Mouse (Mus musculus) liver, adult 2 months (tissue): ENCODE results near the gene Gm11756. TPM values are rescaled to one million over a fixed set of nuclear protein-coding genes. Genes with fewer than 3 reads are reported as not detected.
"Not testable (repeated sequence)": the region's sequence is repeated elsewhere in the genome, so short reads cannot be mapped to it uniquely, and the experiment has no call there.

Experiments used
- DNase-seq: peaks from one replicate; pipeline ENCODE4 v3.0.0-alpha.2; 2011; ENCODE audit warnings: low read depth, low spot score; ENCODE audit errors: extremely low read depth
- H3K27ac ChIP-seq: fragments of 200-500 bp; replicated peaks from 2 replicates; pipeline ENCODE4 v1.5.1; 2012; ENCODE audit warnings: low read depth, mild to moderate bottlenecking, control low read depth, inconsistent platforms, low read length; ENCODE audit not compliant: insufficient read depth
- H3K27me3 ChIP-seq: fragments of 200-500 bp; 2 replicates; pipeline ENCODE4 v1.6.1; 2012; ENCODE audit warnings: mild to moderate bottlenecking, moderate library complexity, low read length, inconsistent platforms; ENCODE audit not compliant: control insufficient read depth, insufficient read depth
- H3K36me3 ChIP-seq: fragments of 200-500 bp; 2 replicates; pipeline ENCODE4 v1.6.1; 2012; ENCODE audit warnings: low read length, inconsistent platforms; ENCODE audit not compliant: control insufficient read depth, insufficient read depth
- H3K4me1 ChIP-seq: fragments of 200-500 bp; 2 replicates; pipeline ENCODE4 v1.6.1; 2011; ENCODE audit warnings: low read length; ENCODE audit not compliant: control insufficient read depth, insufficient read depth
- H3K4me3 ChIP-seq: fragments of 200-500 bp; 2 replicates; pipeline ENCODE4 v1.5.1; 2011; ENCODE audit warnings: low read depth, mild to moderate bottlenecking, control low read depth, low read length, moderate library complexity; ENCODE audit not compliant: insufficient read depth
- H3K79me2 ChIP-seq: fragments of 200-500 bp; 2 replicates; pipeline ENCODE4 v1.6.1; 2012; ENCODE audit warnings: inconsistent platforms, mild to moderate bottlenecking, low read length, moderate library complexity; ENCODE audit not compliant: control insufficient read depth, insufficient read depth
- H3K9ac ChIP-seq: fragments of 200-500 bp; 2 replicates; pipeline ENCODE4 v1.6.1; 2012; ENCODE audit warnings: low read depth, mild to moderate bottlenecking, control low read depth, inconsistent platforms, low read length
- CTCF ChIP-seq: fragments of 200-500 bp; IDR thresholded peaks from 2 replicates; pipeline ENCODE4 v1.5.1; 2011; ENCODE audit warnings: low read depth, low read length, control low read depth
- POLR2A ChIP-seq: fragments of 200-500 bp; IDR thresholded peaks from 2 replicates; pipeline ENCODE4 v1.6.1; 2011; ENCODE audit warnings: low read length, control low read depth; ENCODE audit not compliant: insufficient read depth; ENCODE audit errors: extremely low read depth
- WGBS: fragments of 180-500 bp; shearing (Covaris S2); methylation state at CpG from one replicate; pipeline ENCODE4 v1.1.7; 2018; 5-methylcytosine and 5-hydroxymethylcytosine counted together
- polyA plus RNA-seq: library from polyadenylated mRNA; depleted of rRNA; stranded (reverse); fragments of >200 nt; gene quantifications from 2 replicates; pipeline ENCODE4 v1.2.3, GENCODE M21; 2012; rRNA removed
- total RNA-seq: library from RNA; depleted of rRNA; stranded (reverse); fragments of >200 nt; gene quantifications from 2 replicates; pipeline ENCODE4 v1.2.3, GENCODE M21; 2014; rRNA removed

The Gm11756 gene
- total RNA-seq (not detected in 2 replicates), polyA plus RNA-seq (not detected in 2 replicates)

DNA sequence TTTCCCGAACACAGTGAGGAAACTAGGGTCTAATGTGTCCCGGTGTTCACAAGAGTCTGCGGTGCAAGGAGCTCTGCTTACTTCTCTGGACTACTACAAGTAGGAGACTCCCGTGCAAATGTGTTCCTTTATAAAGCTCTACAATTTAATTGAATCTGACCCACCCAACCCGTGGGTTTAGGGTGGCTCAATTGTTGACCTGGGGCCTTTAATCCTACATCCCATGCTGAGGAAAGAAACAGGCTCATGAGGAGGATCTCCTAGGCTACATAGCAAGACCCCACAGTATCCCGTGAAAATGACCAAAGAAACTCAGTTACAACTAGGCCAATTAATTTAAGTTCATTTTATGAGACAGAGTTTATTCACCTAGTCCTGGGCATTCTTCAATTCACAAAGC is at the start of gene Gm11756:
Gene Gm11756 (minus strand): TSS at position 101 of the 400 bp plus-strand sequence.
- not testable (repeated sequence) for H3K36me3 ChIP-seq, DNase-seq, H3K27me3 ChIP-seq, H3K9ac ChIP-seq, H3K4me3 ChIP-seq, H3K27ac ChIP-seq, H3K4me1 ChIP-seq, H3K79me2 ChIP-seq
- WGBS = 78% methylated on average over 6 of the region's 6 CpGs

DNA sequence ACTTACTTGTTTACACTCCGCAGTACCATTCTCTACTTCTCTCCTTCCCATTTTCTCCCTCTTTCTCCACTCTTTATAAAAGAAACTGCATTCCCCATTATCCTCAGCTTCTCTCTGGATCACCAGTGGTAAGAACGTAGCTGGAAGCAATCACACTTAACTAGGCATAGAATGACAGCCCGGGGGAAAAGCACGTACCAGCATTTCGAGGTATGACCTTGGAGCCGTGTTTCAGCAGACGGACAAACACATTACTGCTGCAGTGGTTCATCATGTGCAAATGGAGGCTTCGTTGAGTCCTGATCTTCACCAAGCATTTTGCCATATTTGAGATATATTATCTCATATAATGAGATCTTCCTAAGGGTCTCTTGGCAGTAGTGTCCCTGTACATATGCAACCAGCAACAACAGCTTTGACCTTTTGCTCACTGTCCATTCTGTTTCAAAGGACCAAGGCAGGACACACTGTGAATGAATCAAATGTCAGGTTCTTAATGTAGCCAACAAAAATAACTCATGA is 29.9 kb upstream of the Gm11756 start, which contains the start of gene 2310002L09Rik:
Gene 2310002L09Rik (minus strand): TSS at position 472 of the 522 bp plus-strand sequence.
- H3K27ac ChIP-seq = no peak within 1 kb of the TSS
- no peak within 1 kb of the TSS for H3K4me3 ChIP-seq
- DNase-seq = no peak
- no peak within 1 kb of the TSS for H3K9ac ChIP-seq
- no peaks in the 10 kb centered on the region for H3K27me3 ChIP-seq
- H3K4me1 ChIP-seq = no peaks in the 10 kb centered on the region
- no peaks in the 10 kb centered on the region for H3K36me3 ChIP-seq
- H3K79me2 ChIP-seq = no peaks in the 10 kb centered on the region
- WGBS = 79% methylated on average over 8 of the region's 8 CpGs
- TF ChIP-seq POLR2A = no peak
- TF ChIP-seq CTCF = no peak

DNA sequence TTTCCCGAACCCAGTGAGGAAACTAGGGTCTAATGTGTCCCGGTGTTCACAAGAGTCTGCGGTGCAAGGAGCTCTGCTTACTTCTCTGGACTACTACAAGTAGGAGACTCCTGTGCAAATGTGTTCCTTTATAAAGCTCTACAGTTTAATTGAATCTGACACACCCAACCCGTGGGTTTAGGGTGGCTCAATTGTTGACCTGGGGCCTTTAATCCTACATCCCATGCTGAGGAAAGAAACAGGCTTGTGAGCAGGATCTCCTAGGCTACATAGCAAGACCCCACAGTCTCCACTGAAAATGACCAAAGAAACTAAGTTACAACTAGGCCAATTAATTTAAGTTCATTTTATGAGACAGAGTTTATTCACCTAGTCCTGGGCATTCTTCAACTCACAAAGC is 14.7 kb downstream of the Gm11756 start, which contains the start of gene Gm13871:
Gene Gm13871 (minus strand): TSS at position 101 of the 400 bp plus-strand sequence.
- H3K79me2 ChIP-seq, H3K27me3 ChIP-seq: not testable (repeated sequence)
- no CpG with 5 or more reads among the region's 4 CpGs for WGBS

DNA sequence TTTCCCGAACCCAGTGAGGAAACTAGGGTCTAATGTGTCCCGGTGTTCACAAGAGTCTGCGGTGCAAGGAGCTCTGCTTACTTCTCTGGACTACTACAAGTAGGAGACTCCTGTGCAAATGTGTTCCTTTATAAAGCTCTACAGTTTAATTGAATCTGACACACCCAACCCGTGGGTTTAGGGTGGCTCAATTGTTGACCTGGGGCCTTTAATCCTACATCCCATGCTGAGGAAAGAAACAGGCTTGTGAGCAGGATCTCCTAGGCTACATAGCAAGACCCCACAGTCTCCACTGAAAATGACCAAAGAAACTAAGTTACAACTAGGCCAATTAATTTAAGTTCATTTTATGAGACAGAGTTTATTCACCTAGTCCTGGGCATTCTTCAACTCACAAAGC is 29.5 kb downstream of the Gm11756 start, which contains the start of gene Gm11757:
Gene Gm11757 (minus strand): TSS at position 101 of the 400 bp plus-strand sequence.
- not testable (repeated sequence) for H3K36me3 ChIP-seq, H3K27ac ChIP-seq, DNase-seq, H3K4me3 ChIP-seq, H3K27me3 ChIP-seq, H3K4me1 ChIP-seq, H3K9ac ChIP-seq, H3K79me2 ChIP-seq
- no CpG with 5 or more reads among the region's 4 CpGs for WGBS

More for the DNA sequence above, 14.7 kb downstream of the Gm11756 start, which contains the start of gene Gm13871:
- H3K4me3 ChIP-seq, H3K36me3 ChIP-seq, H3K4me1 ChIP-seq, DNase-seq, H3K9ac ChIP-seq, H3K27ac ChIP-seq: not testable (repeated sequence)

DNA sequence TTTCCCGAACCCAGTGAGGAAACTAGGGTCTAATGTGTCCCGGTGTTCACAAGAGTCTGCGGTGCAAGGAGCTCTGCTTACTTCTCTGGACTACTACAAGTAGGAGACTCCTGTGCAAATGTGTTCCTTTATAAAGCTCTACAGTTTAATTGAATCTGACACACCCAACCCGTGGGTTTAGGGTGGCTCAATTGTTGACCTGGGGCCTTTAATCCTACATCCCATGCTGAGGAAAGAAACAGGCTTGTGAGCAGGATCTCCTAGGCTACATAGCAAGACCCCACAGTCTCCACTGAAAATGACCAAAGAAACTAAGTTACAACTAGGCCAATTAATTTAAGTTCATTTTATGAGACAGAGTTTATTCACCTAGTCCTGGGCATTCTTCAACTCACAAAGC is 44.4 kb downstream of the Gm11756 start, which contains the start of gene Gm11758:
Gene Gm11758 (minus strand): TSS at position 101 of the 400 bp plus-strand sequence.
- not testable (repeated sequence) for H3K4me1 ChIP-seq, H3K27ac ChIP-seq, H3K27me3 ChIP-seq, H3K79me2 ChIP-seq, DNase-seq, H3K4me3 ChIP-seq, H3K36me3 ChIP-seq, H3K9ac ChIP-seq
- WGBS = no CpG with 5 or more reads among the region's 4 CpGs

Other genes with a start within 250 kb of the Gm11756 start
- gene Gm428, start 237.2 kb downstream of the Gm11756 start, total RNA-seq = not detected in 2 replicates
- not detected in 2 replicates for gene Gm428, start 237.2 kb downstream of the Gm11756 start, polyA plus RNA-seq
- gene Rasef, start 129.8 kb downstream of the Gm11756 start, total RNA-seq = under 0.01 and 0.07 TPM in 2 replicates
- gene Rasef, start 129.8 kb downstream of the Gm11756 start, polyA plus RNA-seq = 0.04 TPM in 1 of 2 replicates, not detected in the other
- not detected in 2 replicates for gene Gm11758, start 44.5 kb downstream of the Gm11756 start, total RNA-seq
- not detected in 2 replicates for gene Gm11758, start 44.5 kb downstream of the Gm11756 start, polyA plus RNA-seq
- not detected in 2 replicates for gene Gm11757, start 29.6 kb downstream of the Gm11756 start, total RNA-seq
- gene Gm11757, start 29.6 kb downstream of the Gm11756 start, polyA plus RNA-seq = not detected in 2 replicates
- gene Gm13871, start 14.8 kb downstream of the Gm11756 start, total RNA-seq = not detected in 2 replicates
- not detected in 2 replicates for gene Gm13871, start 14.8 kb downstream of the Gm11756 start, polyA plus RNA-seq
- not detected in 2 replicates for gene 2310002L09Rik, start 30.1 kb upstream of the Gm11756 start, total RNA-seq
- gene 2310002L09Rik, start 30.1 kb upstream of the Gm11756 start, polyA plus RNA-seq = not detected in 2 replicates
- gene Frmd3, start 92.7 kb upstream of the Gm11756 start, total RNA-seq = not detected in 2 replicates
- gene Frmd3, start 92.7 kb upstream of the Gm11756 start, polyA plus RNA-seq = not detected in 2 replicates